Mouse (Mus musculus) testis, adult 2 months (tissue): ENCODE results near the gene Gipr. TPM values are rescaled to one million over a fixed set of nuclear protein-coding genes. Genes with fewer than 3 reads are reported as not detected.

Experiments used
- H3K27ac ChIP-seq: fragments of 200-500 bp; 2 replicates; pipeline ENCODE4 v1.5.1; 2012; ENCODE audit warnings: low read depth, low read length; ENCODE audit not compliant: control insufficient read depth, insufficient read depth
- H3K27me3 ChIP-seq: fragments of 200-500 bp; 2 replicates; pipeline ENCODE4 v1.6.1; 2012; ENCODE audit warnings: mild to moderate bottlenecking, low read length, moderate library complexity; ENCODE audit not compliant: control insufficient read depth, insufficient read depth
- H3K36me3 ChIP-seq: fragments of 200-500 bp; 2 replicates; pipeline ENCODE4 v1.6.1; 2012; ENCODE audit warnings: mild to moderate bottlenecking, low read length; ENCODE audit not compliant: control insufficient read depth, insufficient read depth
- H3K4me1 ChIP-seq: fragments of 200-500 bp; 2 replicates; pipeline ENCODE4 v1.6.1; 2012; ENCODE audit warnings: low read length; ENCODE audit not compliant: control insufficient read depth, insufficient read depth
- H3K4me3 ChIP-seq: fragments of 200-500 bp; 2 replicates; pipeline ENCODE4 v1.5.1; 2012; ENCODE audit warnings: low read depth, mild to moderate bottlenecking, low read length, moderate library complexity, mixed read lengths; ENCODE audit not compliant: control insufficient read depth
- CTCF ChIP-seq: fragments of 200-500 bp; IDR thresholded peaks from 2 replicates; pipeline ENCODE4 v1.5.1; 2012; ENCODE audit warnings: low read depth, mild to moderate bottlenecking, inconsistent platforms, low read length, moderate library complexity; ENCODE audit not compliant: control insufficient read depth, insufficient read depth, insufficient replicate concordance
- POLR2A ChIP-seq: fragments of 200-500 bp; IDR thresholded peaks from 2 replicates; pipeline ENCODE4 v1.6.1; 2012; ENCODE audit warnings: low read depth, mild to moderate bottlenecking, inconsistent platforms, low read length, moderate library complexity; ENCODE audit not compliant: control insufficient read depth
- polyA plus RNA-seq: library from polyadenylated mRNA; depleted of rRNA; stranded (reverse); fragments of >200 nt; gene quantifications from 2 replicates; pipeline ENCODE4 v1.2.3, GENCODE M21; 2012; rRNA removed

Gene Gipr
- polyA plus RNA-seq, 1 experiment = 24.3 TPM

DNA sequence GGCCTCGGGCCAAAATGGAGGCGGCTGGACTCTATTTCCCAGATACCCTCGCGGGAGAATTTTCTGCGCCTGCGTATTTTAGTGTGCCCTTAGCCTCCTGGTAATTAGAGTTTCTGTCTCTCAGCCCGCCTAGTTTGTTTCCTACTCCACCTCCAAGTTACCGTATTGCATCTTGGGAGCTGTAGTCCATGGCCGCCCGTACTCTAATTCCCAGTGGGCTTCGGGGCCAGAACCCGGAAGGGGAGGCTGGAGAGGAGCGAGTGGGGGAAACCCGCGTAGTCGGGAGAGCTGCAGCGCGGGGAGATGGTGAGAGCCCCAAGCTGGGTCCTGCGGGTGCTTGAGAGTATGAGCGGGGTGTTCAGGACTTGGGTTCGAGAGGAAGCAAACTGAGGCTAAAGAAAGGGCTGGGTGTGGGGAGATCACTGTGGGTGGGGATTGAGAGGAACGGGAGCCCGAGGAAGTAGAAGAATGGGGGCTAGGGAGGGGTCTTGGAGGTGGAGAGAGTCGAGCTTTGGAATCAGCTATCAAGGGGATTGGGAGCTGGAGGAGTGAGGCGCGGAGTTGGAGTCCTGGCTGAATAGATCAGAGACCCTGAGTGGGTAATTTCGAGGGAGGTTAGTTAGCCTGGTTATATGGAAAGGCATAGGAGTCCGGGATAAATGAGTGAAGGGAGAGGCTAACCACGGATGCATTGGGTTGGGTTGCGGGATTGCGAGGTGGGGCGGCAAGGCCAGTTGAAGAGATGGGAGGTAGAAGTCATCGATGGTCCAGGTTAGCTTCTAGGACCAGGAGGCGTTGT lies 46.1 kb downstream of the Gipr start, which contains the start of gene Fbxo46:
Gene Fbxo46, plus strand, starts transcription at position 229 of the 799 bp plus-strand sequence.
- Histone ChIP-seq H3K27ac (peak within 1 kb of the TSS; percentile 56), H3K36me3 (no peaks in the 10 kb centered on the region), H3K4me1 (peaks cover 8% of the 10 kb centered on the region), H3K27me3 (no peaks in the 10 kb centered on the region), H3K4me3 (peak within 1 kb of the TSS; percentile 93)
- TF ChIP-seq POLR2A (peak; percentile 77), CTCF (no peak)

DNA sequence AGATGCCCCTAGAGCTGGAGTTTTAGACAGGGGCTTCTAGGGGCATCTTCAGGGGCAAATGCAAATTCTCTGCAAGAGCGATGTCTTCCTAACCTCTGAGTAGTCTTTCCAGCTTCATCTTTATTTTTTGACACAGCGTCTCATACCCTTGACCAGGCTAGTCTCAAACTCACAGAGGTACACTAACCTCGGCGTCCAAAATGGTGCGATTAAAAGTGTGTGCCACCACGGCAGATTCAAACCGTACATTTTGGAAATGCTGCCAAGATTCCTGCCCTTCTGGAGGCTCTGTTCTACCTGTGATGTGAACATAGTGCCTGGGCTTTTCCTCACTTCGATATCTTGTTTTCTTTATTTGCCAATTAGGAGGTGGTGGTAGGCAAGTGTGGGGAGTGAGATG lies 46.8 kb downstream of the Gipr start:
- Histone ChIP-seq H3K36me3 (no peaks in the 10 kb centered on the region), H3K27ac (peak overlapping the region; percentile 56), H3K4me1 (peaks cover 8% of the 10 kb centered on the region), H3K4me3 (peak overlapping the region; percentile 50; the same call in 1 of the 2 replicates), H3K27me3 (no peaks in the 10 kb centered on the region)
- TF ChIP-seq POLR2A (no peak), CTCF (no peak)

DNA sequence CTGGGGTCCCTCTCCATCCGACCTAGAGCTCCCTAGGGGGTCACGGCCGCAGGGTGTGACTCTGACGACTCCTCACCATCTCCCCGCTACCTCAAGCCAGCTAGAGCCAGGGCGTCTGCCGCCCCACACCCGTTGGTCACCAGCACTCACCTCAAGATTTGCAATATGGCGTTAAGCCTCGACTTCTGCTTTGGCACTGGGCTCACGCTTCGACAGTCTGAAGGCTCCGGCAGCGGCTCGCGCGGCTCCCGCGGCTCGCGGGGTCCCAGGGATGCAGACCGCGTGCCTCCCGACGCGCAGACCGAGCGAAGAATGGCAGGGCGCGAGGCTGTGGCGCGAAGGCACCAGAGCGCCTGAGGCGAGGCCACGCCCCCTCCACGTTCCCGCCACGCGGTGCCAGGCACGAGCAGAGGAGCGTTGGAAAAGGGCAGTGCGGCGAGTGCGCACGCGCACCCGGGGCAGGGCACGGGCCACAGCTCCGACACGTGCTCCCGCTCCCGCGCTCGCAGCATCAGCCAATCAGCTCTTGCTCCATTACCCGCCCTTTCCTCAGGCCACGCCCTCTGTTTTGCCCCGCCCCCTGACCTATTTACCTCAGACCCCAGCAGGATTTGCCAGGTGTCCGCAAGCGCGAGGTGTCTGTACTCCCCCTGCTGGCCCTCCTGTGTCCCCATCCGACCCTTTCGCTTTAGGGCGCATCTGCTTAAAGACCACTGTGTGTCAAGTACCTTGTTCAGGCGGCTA lies 47.7 kb downstream of the Gipr start, which contains the start of gene Gm4969:
Gene Gm4969, minus strand, starts transcription at position 341 of the 744 bp plus-strand sequence.
- H3K4me3 ChIP-seq = peak within 1 kb of the TSS; percentile 88
- H3K4me1 ChIP-seq = peaks cover 8% of the 10 kb centered on the region
- H3K27me3 ChIP-seq = no peaks in the 10 kb centered on the region
- no peaks in the 10 kb centered on the region for H3K36me3 ChIP-seq
- H3K27ac ChIP-seq = peak within 1 kb of the TSS; percentile 56
- TF ChIP-seq POLR2A = peak; percentile 54
- TF ChIP-seq CTCF = no peak

DNA sequence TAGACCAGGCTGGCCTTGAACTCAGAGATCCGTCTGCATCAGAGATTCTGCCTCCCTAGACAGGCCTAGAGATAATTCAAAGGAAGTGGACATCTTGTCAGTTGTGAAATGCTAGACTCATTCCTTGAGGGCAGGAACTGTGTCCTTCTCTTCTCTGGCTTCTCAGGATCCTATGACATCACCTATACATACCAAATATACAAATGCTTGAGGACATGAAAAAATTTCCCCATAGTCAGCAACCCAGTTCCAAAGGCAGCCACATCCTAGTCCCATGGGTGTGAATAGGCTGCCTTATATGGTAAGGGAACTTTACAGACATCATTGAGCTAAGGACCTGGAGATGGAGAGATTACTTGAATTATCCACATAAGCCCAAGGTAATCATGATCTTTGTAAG lies 56.4 kb downstream of the Gipr start:
- Histone ChIP-seq H3K4me1 (no peaks in the 10 kb centered on the region), H3K36me3 (no peaks in the 10 kb centered on the region), H3K4me3 (no peak overlapping the region), H3K27ac (no peak overlapping the region), H3K27me3 (no peaks in the 10 kb centered on the region)
- TF ChIP-seq CTCF (no peak), POLR2A (no peak)

DNA sequence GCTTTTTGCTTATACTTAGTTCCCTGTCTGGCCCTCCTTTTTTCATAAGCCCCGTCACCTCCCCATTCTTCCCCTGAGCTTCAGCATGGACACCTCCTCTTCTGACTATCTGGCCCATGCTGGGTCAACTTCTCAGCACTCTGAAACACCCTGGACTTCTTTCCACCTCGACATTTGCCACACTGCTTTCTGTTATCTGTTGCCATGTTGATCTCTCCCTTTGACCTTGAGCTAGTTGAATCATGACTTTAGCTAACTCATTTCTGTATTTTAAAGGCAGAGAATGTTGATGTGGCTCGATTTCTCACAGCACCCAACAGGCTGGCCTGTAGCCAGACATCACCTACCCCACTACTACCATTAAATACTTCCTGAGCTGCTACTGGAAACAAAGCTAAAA lies 58.5 kb downstream of the Gipr start:
- Histone ChIP-seq H3K4me3 (no peak overlapping the region), H3K36me3 (no peaks in the 10 kb centered on the region), H3K27me3 (no peaks in the 10 kb centered on the region), H3K27ac (no peak overlapping the region), H3K4me1 (no peaks in the 10 kb centered on the region)
- no peak for TF ChIP-seq CTCF
- TF ChIP-seq POLR2A = no peak

Other genes with a start within 250 kb of the Gipr start
- gene Nova2, start 240.2 kb downstream of the Gipr start, polyA plus RNA-seq = 2.4 TPM in 2 replicates
- gene Nanos2, start 178.7 kb downstream of the Gipr start, polyA plus RNA-seq = 0.08 and 0.10 TPM in 2 replicates
- gene Mypop, start 174.9 kb downstream of the Gipr start, polyA plus RNA-seq = 35.6 and 42.9 TPM in 2 replicates
- gene Irf2bp1, start 162.1 kb downstream of the Gipr start, polyA plus RNA-seq = 4.9 and 5.4 TPM in 2 replicates
- gene Foxa3, start 142.6 kb downstream of the Gipr start, polyA plus RNA-seq = 2.1 and 2.3 TPM in 2 replicates
- 196 and 222 TPM in 2 replicates for gene Sympk, start 141.8 kb downstream of the Gipr start, polyA plus RNA-seq
- 226 and 241 TPM in 2 replicates for gene Rsph6a, start 111.4 kb downstream of the Gipr start, polyA plus RNA-seq
- gene Dmwd, start 89.9 kb downstream of the Gipr start, polyA plus RNA-seq = 83.7 and 92.1 TPM in 2 replicates
- gene Dmpk, start 82.3 kb downstream of the Gipr start, polyA plus RNA-seq = 75.3 and 91.2 TPM in 2 replicates
- 3.3 and 3.5 TPM in 2 replicates for gene Six5, start 71.5 kb downstream of the Gipr start, polyA plus RNA-seq
- gene Gm4969, start 47.8 kb downstream of the Gipr start, polyA plus RNA-seq = 13.2 and 16.4 TPM in 2 replicates
- 49.3 and 59.7 TPM in 2 replicates for gene Fbxo46, start 46.3 kb downstream of the Gipr start, polyA plus RNA-seq
- 12.7 and 13.5 TPM in 2 replicates for gene Qpctl, start 16.8 kb downstream of the Gipr start, polyA plus RNA-seq
- 135 and 140 TPM in 2 replicates for gene Snrpd2, start 16.4 kb downstream of the Gipr start, polyA plus RNA-seq
- gene Eml2, start 10.3 kb upstream of the Gipr start, polyA plus RNA-seq = 11.1 and 12.9 TPM in 2 replicates
- gene Gpr4, start 46.4 kb upstream of the Gipr start, polyA plus RNA-seq = 9.5 and 16.2 TPM in 2 replicates
- gene Opa3, start 62.2 kb upstream of the Gipr start, polyA plus RNA-seq = 13.6 and 14.5 TPM in 2 replicates
- gene Vasp, start 105.7 kb upstream of the Gipr start, polyA plus RNA-seq = 42.4 and 44.7 TPM in 2 replicates
- 0.20 and 0.30 TPM in 2 replicates for gene Ppm1n, start 113.9 kb upstream of the Gipr start, polyA plus RNA-seq
- gene Rtn2, start 116.5 kb upstream of the Gipr start, polyA plus RNA-seq = 15.6 and 17.4 TPM in 2 replicates
- 3.9 and 4.1 TPM in 2 replicates for gene Fosb, start 143.9 kb upstream of the Gipr start, polyA plus RNA-seq
- gene Ercc1, start 178.7 kb upstream of the Gipr start, polyA plus RNA-seq = 50.1 and 66.6 TPM in 2 replicates
- gene Cd3eap, start 193.4 kb upstream of the Gipr start, polyA plus RNA-seq = 2.8 and 3.2 TPM in 2 replicates
- gene Ppp1r13l, start 193.6 kb upstream of the Gipr start, polyA plus RNA-seq = 49.5 and 71.4 TPM in 2 replicates
- 50.6 and 53.3 TPM in 2 replicates for gene Ercc2, start 215.9 kb upstream of the Gipr start, polyA plus RNA-seq
- 33.3 and 39.9 TPM in 2 replicates for gene Klc3, start 238.0 kb upstream of the Gipr start, polyA plus RNA-seq
- gene Ckm, start 238.6 kb upstream of the Gipr start, polyA plus RNA-seq = 2.4 and 8.7 TPM in 2 replicates